Mouse (Mus musculus) G1E (cell line): ENCODE data around the gene Ces3a.

ENCODE experiments used
- CTCF ChIP-seq: IDR thresholded peaks from 2 replicates; pipeline ENCODE4 v1.5.1; 2012; ENCODE audit warnings: low read depth, low read length, inconsistent platforms, mixed read lengths
- POLR2AphosphoS5 ChIP-seq: IDR thresholded peaks from 2 replicates; pipeline ENCODE4 v1.6.1; 2012; ENCODE audit warnings: low read depth, low read length, inconsistent platforms; ENCODE audit not compliant: insufficient replicate concordance

DNA sequence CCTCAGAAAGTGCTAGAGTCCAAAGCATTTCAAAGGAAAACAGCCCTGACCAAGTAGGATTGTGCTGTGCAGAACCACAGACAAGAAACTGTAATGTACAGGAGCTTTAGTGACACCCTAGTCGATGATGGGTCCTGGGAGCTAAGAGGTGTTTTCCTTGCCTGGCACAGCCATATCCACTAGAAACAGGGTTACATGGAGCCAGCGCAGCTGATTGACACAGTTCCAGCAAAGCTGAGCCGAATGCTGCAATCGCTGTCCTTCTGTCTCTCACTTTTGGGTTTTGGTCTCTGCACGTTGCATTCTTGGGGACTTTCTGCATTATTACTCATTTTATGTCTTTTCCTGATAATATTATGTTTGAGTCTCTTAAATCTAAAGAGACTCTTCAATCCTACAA is 30.2 kb downstream of the Ces3a start:
- TF ChIP-seq CTCF (no peak), POLR2AphosphoS5 (no peak)
